Mouse (Mus musculus) stomach, postnatal 0 days (tissue): ENCODE results near the gene Zbtb37. TPM values are rescaled to one million over a fixed set of nuclear protein-coding genes. Genes with fewer than 3 reads are reported as not detected.
"Not testable (repeated sequence)": the region's sequence is repeated elsewhere in the genome, so short reads cannot be mapped to it uniquely, and the experiment has no call there.

ENCODE experiments used
- ATAC-seq: fragments of 200-750 bp; cut with Nextera tagmentation; 2 replicates; pipeline ENCODE4 v1.8.0; 2017; ENCODE audit not compliant: low FRiP score, low TSS enrichment
- DNase-seq: peaks from one replicate; pipeline ENCODE4 v3.0.0-alpha.2; 2016; ENCODE audit warnings: low spot score
- H3K27ac ChIP-seq: fragments of 300-500 bp; sonication (generic); replicated peaks from 2 replicates; pipeline ENCODE4 v1.5.1; 2014; ENCODE audit warnings: mild to moderate bottlenecking, control low read depth
- H3K27me3 ChIP-seq: fragments of 300-500 bp; sonication (generic); 2 replicates; pipeline ENCODE4 v1.6.1; 2014; ENCODE audit warnings: low read length; ENCODE audit not compliant: control insufficient read depth, insufficient read depth
- H3K36me3 ChIP-seq: fragments of 300-500 bp; sonication (generic); 2 replicates; pipeline ENCODE4 v1.6.1; 2014; ENCODE audit warnings: low read length, mixed read lengths; ENCODE audit not compliant: control insufficient read depth, insufficient read depth
- H3K4me1 ChIP-seq: fragments of 300-500 bp; sonication (generic); replicated peaks from 2 replicates; pipeline ENCODE4 v1.6.1; 2014; ENCODE audit warnings: antibody characterized with exemption; ENCODE audit not compliant: control insufficient read depth, insufficient read depth
- H3K4me2 ChIP-seq: fragments of 300-500 bp; sonication (generic); replicated peaks from 2 replicates; pipeline ENCODE4 v1.6.1; 2014; ENCODE audit warnings: low read depth, mild to moderate bottlenecking, control low read depth, moderate library complexity
- H3K4me3 ChIP-seq: fragments of 300-500 bp; sonication (generic); 2 replicates; pipeline ENCODE4 v1.5.1; 2014; ENCODE audit warnings: low read depth, low read length, control low read depth
- H3K9ac ChIP-seq: fragments of 300-500 bp; sonication (generic); 2 replicates; pipeline ENCODE4 v1.6.1; 2014; ENCODE audit warnings: mild to moderate bottlenecking, low read length, control low read depth, mixed read lengths
- H3K9me3 ChIP-seq: fragments of 300-500 bp; sonication (generic); 2 replicates; pipeline ENCODE4 v1.6.1; 2016; ENCODE audit warnings: low read length; ENCODE audit not compliant: control insufficient read depth
- CTCF ChIP-seq: IDR thresholded peaks from 2 replicates; pipeline ENCODE4 v1.5.1; 2016; ENCODE audit warnings: antibody characterized with exemption, low read depth, mild to moderate bottlenecking, moderate library complexity
- EP300 ChIP-seq: optimal IDR thresholded peaks from 2 replicates; pipeline ENCODE3; 2016; ENCODE audit warnings: antibody characterized with exemption
- WGBS: fragments of 180-500 bp; shearing (Covaris S2); extraction: QIAGEN DNeasy Blood & Tissue Kit; methylation state at CpG from one replicate; pipeline ENCODE4 v1.1.7; 2014; 5-methylcytosine and 5-hydroxymethylcytosine counted together
- polyA plus RNA-seq: library from polyadenylated mRNA; unstranded; fragments of >200 nt; fragmentation: Nextera tagmentation; extraction: Ambion mirVana; gene quantifications from 2 replicates; pipeline ENCODE4 v1.2.1, GENCODE M21; 2015

The Zbtb37 gene
- polyA plus RNA-seq, 1 experiment from 2014 or later: 2.8 TPM

- peaks cover 6% of the 10 kb centered on the region for H3K36me3 ChIP-seq
- 90% methylated on average over 3 of the region's 3 CpGs for WGBS
- no peak overlapping the region for H3K4me2 ChIP-seq
- no peak overlapping the region for H3K9ac ChIP-seq
- no peak overlapping the region for H3K4me3 ChIP-seq
- H3K27ac ChIP-seq: no peak overlapping the region
- H3K4me1 ChIP-seq: no peaks in the 10 kb centered on the region
- TF ChIP-seq EP300 (no peak), CTCF (no peak)
- no peaks in the 10 kb centered on the region for H3K9me3 ChIP-seq
- DNase-seq (no peak), ATAC-seq (no peak)
- no peaks in the 10 kb centered on the region for H3K27me3 ChIP-seq
These were observed 4.6 kb downstream of the Zbtb37 start for GRCm38 (mm10) chr1:161030058-161030457.

- H3K36me3 ChIP-seq, H3K4me3 ChIP-seq, H3K27me3 ChIP-seq, H3K4me2 ChIP-seq, H3K27ac ChIP-seq, H3K9ac ChIP-seq, H3K4me1 ChIP-seq, DNase-seq, H3K9me3 ChIP-seq, ATAC-seq: not testable (repeated sequence)
- WGBS: 90% methylated on average over 1 of the region's 1 CpGs
These were observed 6.2 kb downstream of the Zbtb37 start for GRCm38 (mm10) chr1:161028427-161028826.

- Histone ChIP-seq H3K27ac (no peak overlapping the region), H3K9ac (no peak overlapping the region), H3K27me3 (no peaks in the 10 kb centered on the region), H3K4me1 (no peaks in the 10 kb centered on the region), H3K9me3 (no peaks in the 10 kb centered on the region), H3K4me3 (no peak overlapping the region), H3K36me3 (peaks cover 6% of the 10 kb centered on the region), H3K4me2 (no peak overlapping the region)
- WGBS: 82% methylated on average over 2 of the region's 2 CpGs
- no peak for DNase-seq
- TF ChIP-seq CTCF: no peak
- TF ChIP-seq EP300: no peak
- ATAC-seq: no peak
These were observed 7.5 kb downstream of the Zbtb37 start for GRCm38 (mm10) chr1:161027196-161027595.

- no peak overlapping the region for H3K9ac ChIP-seq
- H3K27ac ChIP-seq: no peak overlapping the region
- H3K27me3 ChIP-seq: no peaks in the 10 kb centered on the region
- no peaks in the 10 kb centered on the region for H3K9me3 ChIP-seq
- 56% methylated on average over 5 of the region's 5 CpGs for WGBS
- TF ChIP-seq CTCF (no peak), EP300 (no peak)
- DNase-seq (no peak), ATAC-seq (no peak)
- H3K4me3 ChIP-seq: no peak overlapping the region
- H3K4me2 ChIP-seq: no peak overlapping the region
- H3K4me1 ChIP-seq: no peaks in the 10 kb centered on the region
- no peaks in the 10 kb centered on the region; the same call in none of the 2 replicates for H3K36me3 ChIP-seq
These were observed 9.0 kb downstream of the Zbtb37 start for GRCm38 (mm10) chr1:161025410-161026210.

- Histone ChIP-seq H3K4me1 (no peaks in the 10 kb centered on the region), H3K4me2 (no peak overlapping the region), H3K9me3 (no peaks in the 10 kb centered on the region), H3K27me3 (no peaks in the 10 kb centered on the region), H3K27ac (no peak overlapping the region), H3K4me3 (no peak overlapping the region), H3K9ac (no peak overlapping the region), H3K36me3 (no peaks in the 10 kb centered on the region; the same call in none of the 2 replicates)
- TF ChIP-seq CTCF (no peak), EP300 (no peak)
- ATAC-seq (no peak), DNase-seq (no peak)
- 94% methylated on average over 14 of the region's 14 CpGs for WGBS
These were observed 14.6 kb downstream of the Zbtb37 start for GRCm38 (mm10) chr1:161020051-161020450.

GRCm38 (mm10) chr1:161016378-161016777 lies 18.3 kb downstream of the Zbtb37 start:
- WGBS: 76% methylated on average over 2 of the region's 2 CpGs
- ATAC-seq (no peak), DNase-seq (no peak)
- Histone ChIP-seq H3K4me3 (no peak overlapping the region), H3K9me3 (no peaks in the 10 kb centered on the region), H3K9ac (no peak overlapping the region), H3K4me1 (no peaks in the 10 kb centered on the region), H3K36me3 (no peaks in the 10 kb centered on the region; the same call in 1 of the 2 replicates), H3K27ac (no peak overlapping the region), H3K4me2 (no peak overlapping the region), H3K27me3 (no peaks in the 10 kb centered on the region)
- TF ChIP-seq EP300: no peak
- no peak for TF ChIP-seq CTCF
